Mouse (Mus musculus) heart, adult 2 months (tissue): ENCODE results near the gene Plce1. TPM values are rescaled to one million over a fixed set of nuclear protein-coding genes. Genes with fewer than 3 reads are reported as not detected.

Experiments
- DNase-seq, 2 experiments: peaks; one replicate each; pipeline ENCODE4 v3.0.0; 2021
- H3K27ac ChIP-seq: fragments of 200-600 bp; 2 replicates; pipeline ENCODE4 v1.8.1; 2022
- H3K27me3 ChIP-seq: fragments of 200-500 bp; 2 replicates; pipeline ENCODE4 v1.6.1; 2012; ENCODE audit warnings: mild to moderate bottlenecking, low read length, inconsistent platforms, mixed read lengths; ENCODE audit not compliant: control insufficient read depth, insufficient read depth
- H3K36me3 ChIP-seq: fragments of 200-500 bp; 2 replicates; pipeline ENCODE4 v1.6.1; 2012; ENCODE audit warnings: low read length, inconsistent platforms; ENCODE audit not compliant: control insufficient read depth, insufficient read depth
- H3K4me1 ChIP-seq: fragments of 200-500 bp; 2 replicates; pipeline ENCODE4 v1.6.1; 2011; ENCODE audit warnings: low read length; ENCODE audit not compliant: control insufficient read depth, insufficient read depth
- H3K4me3 ChIP-seq: fragments of 200-600 bp; 2 replicates; pipeline ENCODE4 v1.8.1; 2022
- H3K79me2 ChIP-seq: fragments of 200-500 bp; replicated peaks from 2 replicates; pipeline ENCODE4 v1.6.1; 2012; ENCODE audit warnings: mild to moderate bottlenecking, inconsistent platforms, low read length, moderate library complexity, mixed read lengths; ENCODE audit not compliant: control insufficient read depth, insufficient read depth
- H3K9ac ChIP-seq: fragments of 200-500 bp; 2 replicates; pipeline ENCODE4 v1.6.1; 2012; ENCODE audit warnings: low read depth, mild to moderate bottlenecking, control low read depth, inconsistent platforms, low read length, mixed read lengths
- CTCF ChIP-seq: fragments of 200-600 bp; IDR thresholded peaks from 2 replicates; pipeline ENCODE4 v1.8.1; 2022; ENCODE audit warnings: antibody characterized with exemption, mild to moderate bottlenecking, moderate library complexity
- EP300 ChIP-seq: fragments of 200-500 bp; IDR thresholded peaks from 2 replicates; pipeline ENCODE4 v1.6.1; 2011; ENCODE audit warnings: low read depth, low read length, control low read depth; ENCODE audit not compliant: insufficient read depth
- POLR2A ChIP-seq: fragments of 200-500 bp; IDR thresholded peaks from 2 replicates; pipeline ENCODE4 v1.6.1; 2011; ENCODE audit warnings: mild to moderate bottlenecking, low read depth, low read length, control low read depth; ENCODE audit not compliant: insufficient read depth
- WGBS: fragments of 180-500 bp; shearing (Covaris S2); methylation state at CpG from one replicate; pipeline ENCODE4 v1.1.7; 2018; 5-methylcytosine and 5-hydroxymethylcytosine counted together
- intact Hi-C: fragments of 180-260 bp; cut with DNase I; formaldehyde crosslinking; loops from one replicate; pipeline ENCODE4 v1.15.1; 2025
- polyA plus RNA-seq: library from polyadenylated mRNA; depleted of rRNA; stranded (reverse); fragments of >200 nt; gene quantifications from 2 replicates; pipeline ENCODE4 v1.2.3, GENCODE M21; 2012
- total RNA-seq, 2 experiments: library from RNA; stranded (reverse); gene quantifications; 2 replicates each; pipeline ENCODE4 v1.2.3; 2021

Plce1 gene
- total and polyA plus RNA-seq, 3 experiments, result 5.9 to 20.6 (median 18.7) TPM

DNA sequence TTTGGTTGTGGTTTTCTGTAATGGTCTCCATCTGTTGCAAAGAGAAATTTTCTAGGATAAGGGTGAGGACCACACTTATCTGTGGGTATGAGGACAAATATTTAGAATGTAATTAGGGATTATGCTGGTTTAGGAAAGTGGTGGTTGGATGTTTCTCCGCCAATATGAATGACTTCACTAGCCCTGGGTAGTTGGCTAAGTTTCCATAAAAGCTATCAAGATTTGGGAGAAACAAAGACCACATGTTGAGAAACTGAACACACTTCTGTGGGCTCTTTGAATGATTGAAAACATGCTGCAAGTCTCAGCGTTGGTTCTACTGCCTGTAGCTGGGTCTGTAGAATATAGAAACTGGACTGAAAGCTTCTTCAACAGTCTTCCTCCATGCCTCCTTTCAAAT, 193.0 kb downstream of the Plce1 start:
- intact Hi-C loops, result no loop called here
- Histone ChIP-seq H3K36me3 (no peaks in the 10 kb centered on the region), H3K4me3 (no peak overlapping the region), H3K9ac (no peak overlapping the region), H3K79me2 (no peaks in the 10 kb centered on the region), H3K27ac (no peak overlapping the region), H3K27me3 (no peaks in the 10 kb centered on the region), H3K4me1 (peaks cover 1% of the 10 kb centered on the region; the same call in 1 of the 2 replicates)
- no peak for DNase-seq
- no peak for TF ChIP-seq EP300
- no peak for TF ChIP-seq CTCF
- TF ChIP-seq POLR2A, result no peak
- WGBS, result 75% methylated on average over 2 of the region's 2 CpGs

DNA sequence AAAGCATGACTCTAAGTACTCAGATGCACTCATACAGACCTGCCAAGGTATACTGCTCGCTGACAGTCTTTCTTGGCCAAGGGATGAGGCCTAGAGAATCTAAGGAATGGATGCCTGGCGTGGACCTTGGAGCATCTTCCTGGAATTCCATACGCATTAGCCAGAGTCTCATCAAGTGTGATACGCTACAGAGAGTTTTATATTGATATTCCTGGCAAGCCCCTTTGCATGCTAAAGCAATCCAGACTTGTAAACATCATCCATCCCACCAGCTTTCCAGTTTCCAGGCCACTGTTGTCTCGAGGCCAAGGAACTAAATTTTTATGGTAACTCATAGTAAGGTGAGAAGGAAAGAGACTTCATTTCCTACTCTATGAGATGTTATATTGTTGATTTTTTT, 197.7 kb downstream of the Plce1 start:
- Histone ChIP-seq H3K27me3 (no peaks in the 10 kb centered on the region), H3K79me2 (no peaks in the 10 kb centered on the region), H3K27ac (no peak overlapping the region), H3K4me3 (no peak overlapping the region), H3K36me3 (no peaks in the 10 kb centered on the region), H3K9ac (no peak overlapping the region), H3K4me1 (peaks cover 1% of the 10 kb centered on the region; the same call in 1 of the 2 replicates)
- intact Hi-C loops, result no loop called here
- WGBS, result 83% methylated on average over 5 of the region's 5 CpGs
- DNase-seq, result no peak
- no peak for TF ChIP-seq CTCF
- no peak for TF ChIP-seq POLR2A
- no peak for TF ChIP-seq EP300

DNA sequence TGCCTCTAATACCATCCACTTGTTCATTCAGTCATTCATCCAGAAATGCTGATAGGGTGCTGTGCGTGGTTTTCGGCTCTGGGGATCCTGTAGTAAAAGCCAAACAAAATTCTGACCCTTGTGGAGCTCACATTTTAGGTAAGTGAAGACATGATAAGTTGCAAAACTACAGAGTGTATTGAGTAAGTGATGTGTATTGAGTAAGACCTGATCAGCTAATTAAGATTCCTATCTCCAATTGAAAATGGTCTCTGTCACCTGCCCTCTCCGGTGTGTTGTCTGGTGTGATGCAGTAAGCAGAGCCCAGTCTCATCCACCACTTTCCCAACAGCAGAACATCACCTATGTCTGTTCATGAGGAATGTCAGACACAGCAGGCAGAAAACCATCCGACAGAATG, 198.6 kb downstream of the Plce1 start:
- no peak for TF ChIP-seq POLR2A
- TF ChIP-seq EP300, result no peak
- no peak for DNase-seq
- H3K9ac ChIP-seq, result no peak overlapping the region
- no peak overlapping the region for H3K27ac ChIP-seq
- no peaks in the 10 kb centered on the region for H3K36me3 ChIP-seq
- H3K79me2 ChIP-seq, result no peaks in the 10 kb centered on the region
- H3K4me3 ChIP-seq, result no peak overlapping the region
- peaks cover 1% of the 10 kb centered on the region; the same call in 1 of the 2 replicates for H3K4me1 ChIP-seq
- no peaks in the 10 kb centered on the region for H3K27me3 ChIP-seq
- intact Hi-C loops, result no loop called here
- 93% methylated on average over 4 of the region's 4 CpGs for WGBS

DNA sequence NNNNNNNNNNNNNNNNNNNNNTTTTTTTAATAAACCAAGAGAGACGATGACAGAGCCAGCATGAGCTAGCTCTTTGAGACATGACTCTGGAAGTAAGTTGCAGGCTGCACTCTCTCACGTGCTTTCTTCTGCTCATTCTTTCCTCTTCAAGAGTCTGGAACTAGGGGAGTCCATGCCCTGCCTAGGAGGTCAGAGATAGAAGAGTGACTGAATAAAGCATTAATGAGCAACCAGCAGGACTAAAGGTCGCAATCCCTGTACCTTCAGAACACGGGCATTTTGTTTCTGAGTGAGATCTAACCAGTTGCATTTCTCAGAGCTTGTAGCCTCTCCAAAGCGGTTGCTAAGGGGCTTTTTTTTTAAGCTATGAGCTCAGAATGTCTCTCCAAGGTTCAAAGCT, 206.4 kb downstream of the Plce1 start:
- Histone ChIP-seq H3K4me1 (no peaks in the 10 kb centered on the region), H3K27ac (no peak overlapping the region), H3K27me3 (no peaks in the 10 kb centered on the region), H3K4me3 (no peak overlapping the region), H3K9ac (no peak overlapping the region), H3K79me2 (no peaks in the 10 kb centered on the region), H3K36me3 (no peaks in the 10 kb centered on the region)
- WGBS, result 74% methylated on average over 5 of the region's 5 CpGs
- TF ChIP-seq EP300, result no peak
- TF ChIP-seq POLR2A, result no peak
- TF ChIP-seq CTCF, result no peak
- intact Hi-C loops, result no loop called here
- no peak for DNase-seq

DNA sequence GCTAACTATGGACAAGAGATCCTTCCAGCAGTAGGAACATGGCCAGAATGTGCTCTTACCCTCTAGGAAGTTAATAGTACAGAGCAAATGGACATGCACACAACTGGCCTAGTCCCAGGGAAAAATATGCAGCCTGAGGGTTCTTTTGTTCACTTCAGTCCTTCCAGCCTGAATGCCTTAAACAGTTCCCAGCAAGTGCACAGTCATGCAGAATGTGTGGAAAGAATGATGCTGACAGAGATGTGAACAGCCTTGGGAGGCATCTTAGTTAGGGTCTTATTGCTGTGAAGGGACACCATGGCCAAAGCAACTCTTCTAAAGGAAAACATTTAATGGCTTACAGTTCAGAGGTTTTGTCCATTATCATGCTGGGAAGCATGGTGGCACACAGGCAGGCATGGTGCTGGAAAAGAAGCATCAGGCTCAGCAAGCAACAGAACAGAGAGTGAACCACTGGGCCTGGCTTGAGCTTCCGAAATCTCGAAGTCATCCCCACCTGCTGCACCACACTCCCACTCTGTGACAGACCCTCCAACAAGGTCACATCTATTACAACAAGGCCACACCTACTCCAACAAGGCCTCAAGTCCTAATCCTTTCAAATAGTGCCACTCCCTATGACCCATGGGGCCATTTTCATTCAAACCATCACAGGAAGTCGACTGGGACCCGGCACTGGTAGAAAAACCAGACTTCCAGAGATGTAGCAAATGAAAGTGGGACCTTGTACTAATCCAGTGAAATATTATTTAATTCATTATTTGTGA, 208.0 kb downstream of the Plce1 start:
- no peaks in the 10 kb centered on the region for H3K27me3 ChIP-seq
- no peaks in the 10 kb centered on the region for H3K4me1 ChIP-seq
- no peak overlapping the region for H3K9ac ChIP-seq
- no peak for DNase-seq
- 84% methylated on average over 4 of the region's 4 CpGs for WGBS
- H3K4me3 ChIP-seq, result no peak overlapping the region
- TF ChIP-seq POLR2A (no peak), EP300 (no peak), CTCF (no peak)
- intact Hi-C loops, result no loop called here
- H3K36me3 ChIP-seq, result no peaks in the 10 kb centered on the region
- no peak overlapping the region for H3K27ac ChIP-seq
- no peaks in the 10 kb centered on the region for H3K79me2 ChIP-seq

DNA sequence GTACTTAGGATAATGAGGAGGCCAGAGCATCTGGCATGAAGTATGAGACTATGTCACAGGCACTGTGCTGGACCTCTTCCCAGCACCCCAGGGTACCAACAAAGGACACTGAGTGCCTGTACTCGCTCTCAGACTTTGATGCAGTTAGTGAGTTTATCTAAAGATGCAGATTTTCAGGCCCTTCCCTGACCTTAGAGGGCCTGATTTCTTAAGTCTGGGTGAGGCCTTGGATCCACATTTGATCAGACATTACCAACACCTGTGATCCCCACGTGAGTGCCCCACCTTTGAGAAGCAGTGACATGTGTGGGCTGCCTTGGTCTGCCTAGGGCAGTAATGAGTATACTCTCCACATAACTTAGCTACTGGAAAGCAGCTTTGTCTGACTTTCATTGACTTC, 209.4 kb downstream of the Plce1 start:
- TF ChIP-seq POLR2A, result no peak
- TF ChIP-seq EP300, result no peak
- no peak for TF ChIP-seq CTCF
- no peaks in the 10 kb centered on the region for H3K36me3 ChIP-seq
- no peak overlapping the region for H3K4me3 ChIP-seq
- no peaks in the 10 kb centered on the region for H3K4me1 ChIP-seq
- no peaks in the 10 kb centered on the region for H3K79me2 ChIP-seq
- 79% methylated on average over 2 of the region's 2 CpGs for WGBS
- no peak for DNase-seq
- intact Hi-C loops, result no loop called here
- H3K27me3 ChIP-seq, result no peaks in the 10 kb centered on the region
- H3K9ac ChIP-seq, result no peak overlapping the region
- no peak overlapping the region for H3K27ac ChIP-seq
